Mouse (Mus musculus) spleen, adult 2 months (tissue): ENCODE measurements around the gene Grik3.

Source experiments
- CTCF ChIP-seq: fragments of 200-500 bp; IDR thresholded peaks from 2 replicates; pipeline ENCODE4 v1.5.1; 2011; ENCODE audit warnings: mild to moderate bottlenecking, inconsistent platforms; ENCODE audit not compliant: insufficient read depth, insufficient read length, insufficient replicate concordance; ENCODE audit errors: extremely low read depth
- POLR2A ChIP-seq: fragments of 200-500 bp; IDR thresholded peaks from 2 replicates; pipeline ENCODE4 v1.6.1; 2011; ENCODE audit warnings: low read depth, low read length, inconsistent platforms

DNA sequence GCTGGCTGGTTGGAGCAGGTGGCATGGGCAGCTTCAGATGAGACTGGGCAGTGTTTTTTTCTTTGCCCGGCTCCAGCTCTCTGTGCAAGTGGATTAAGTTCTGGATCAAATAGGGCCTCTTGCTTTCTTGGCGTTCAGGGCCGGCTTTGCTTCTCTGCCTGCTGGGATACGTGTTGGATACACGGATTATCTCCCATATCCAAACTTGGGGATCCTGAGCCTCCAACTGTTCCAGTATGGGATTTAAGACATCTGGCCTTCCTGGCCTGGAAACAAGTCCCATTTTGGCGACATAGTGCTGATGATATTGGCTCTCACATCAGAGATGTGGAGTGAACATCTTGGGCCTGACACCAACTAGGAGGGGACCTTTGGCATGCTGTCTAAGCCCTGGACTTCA is 21.9 kb downstream of the Grik3 start:
- no peak for TF ChIP-seq POLR2A
- TF ChIP-seq CTCF = no peak
